Mouse (Mus musculus) heart, adult 9 months (tissue): Measurements from ENCODE around the gene Hcrtr1.

Source experiments
- DNase-seq, 2 experiments: peaks; one replicate each; pipeline ENCODE4 v3.0.0; 2022; ENCODE audit warnings: low spot score in 2 of 2

Gene Hcrtr1

GRCm38 (mm10) chr4:130139214-130139492 is at the start of gene Hcrtr1:
Gene Hcrtr1, minus strand, starts transcription at chr4:130139359.
- DNase-seq = no peak

GRCm38 (mm10) chr4:130188806-130189297 is 49.7 kb upstream of the Hcrtr1 start:
- peak; percentile 63 to 80 for DNase-seq

GRCm38 (mm10) chr4:130186891-130187290 is 47.7 kb upstream of the Hcrtr1 start:
- no peak for DNase-seq

- DNase-seq = no peak
Measured at GRCm38 (mm10) chr4:130186450-130186849, 47.3 kb upstream of the Hcrtr1 start.

GRCm38 (mm10) chr4:130183879-130184278 is 44.7 kb upstream of the Hcrtr1 start:
- DNase-seq = no peak

GRCm38 (mm10) chr4:130183023-130183422 is 43.9 kb upstream of the Hcrtr1 start:
- DNase-seq = no peak

- DNase-seq = peak; percentile 47 to 56
Measured at GRCm38 (mm10) chr4:130181886-130182285, 42.7 kb upstream of the Hcrtr1 start.

- no peak for DNase-seq
Measured at GRCm38 (mm10) chr4:130180909-130181602, 41.9 kb upstream of the Hcrtr1 start.

- DNase-seq = no peak
Measured at GRCm38 (mm10) chr4:130179876-130180275, 40.7 kb upstream of the Hcrtr1 start.

- no peak for DNase-seq
Measured at GRCm38 (mm10) chr4:130177536-130177935, 38.4 kb upstream of the Hcrtr1 start.

- peak; percentile 52 to 69 for DNase-seq
Measured at GRCm38 (mm10) chr4:130177087-130177486, 37.9 kb upstream of the Hcrtr1 start.

- DNase-seq = peak in 1 of 2 experiments; percentile 8
Measured at GRCm38 (mm10) chr4:130176156-130176720, 37.1 kb upstream of the Hcrtr1 start.

GRCm38 (mm10) chr4:130175072-130175711 is 36.0 kb upstream of the Hcrtr1 start, which contains the start of gene Tinagl1:
Gene Tinagl1, minus strand, starts transcription at chr4:130175122.
- peak; percentile 53 to 74 for DNase-seq

- peak; percentile 78 to 83 for DNase-seq
Measured at GRCm38 (mm10) chr4:130174335-130175031, 35.3 kb upstream of the Hcrtr1 start.

- DNase-seq = peak in 1 of 2 experiments; percentile 26
Measured at GRCm38 (mm10) chr4:130173911-130174311, 34.8 kb upstream of the Hcrtr1 start.

GRCm38 (mm10) chr4:130173060-130173822 is 34.1 kb upstream of the Hcrtr1 start:
- DNase-seq = peak in 1 of 2 experiments; percentile 9

- peak; percentile 81 to 89 for DNase-seq
Measured at GRCm38 (mm10) chr4:130171951-130172765, 33.0 kb upstream of the Hcrtr1 start.

GRCm38 (mm10) chr4:130170362-130170761 is 31.2 kb upstream of the Hcrtr1 start:
- DNase-seq = peak in 1 of 2 experiments; percentile 41

- no peak for DNase-seq
Measured at GRCm38 (mm10) chr4:130169411-130169971, 30.3 kb upstream of the Hcrtr1 start.
